Comparison of ENCODE assay signal across 8 mouse cellular contexts in genomic region chr4:133021181-133021671, GRCm38 (mm10). TPM values are rescaled to one million over a fixed set of nuclear protein-coding genes. Genes with fewer than 3 reads are reported as not detected.
DNase-seq lines count a peak whose midpoint lies in the region; ATAC-seq lines count a peak whose summit lies in the region.

No protein-coding gene starts in this region.

- no peaks in the 10 kb centered on the region for H3K9me3 ChIP-seq in liver, embryonic 11.5 days (ENCODE audit: control insufficient read depth, low read length)
- H3K9me3 ChIP-seq in liver, embryonic 12.5 days (replicated peaks) = no peaks in the 10 kb centered on the region
- H3K9me3 ChIP-seq in forebrain, embryonic 14.5 days (replicated peaks; ENCODE audit: control insufficient read depth, low read length) = no peaks in the 10 kb centered on the region

- no peak overlapping the region for H3K4me2 ChIP-seq in liver, embryonic 11.5 days
- H3K4me2 ChIP-seq in liver, embryonic 12.5 days = no peak overlapping the region
- H3K4me2 ChIP-seq in forebrain, embryonic 14.5 days (ENCODE audit: low read length) = peak overlapping the region; percentile 48

- WGBS in liver, embryonic 11.5 days = 48% methylated on average over 9 of the region's 9 CpGs
- WGBS in liver, embryonic 12.5 days (ENCODE audit: insufficient replicate concordance) = 40% methylated on average over 9 of the region's 9 CpGs
- 3% methylated on average over 9 of the region's 9 CpGs for WGBS in forebrain, embryonic 14.5 days

- no peak overlapping the region for H3K9ac ChIP-seq in liver, embryonic 11.5 days (ENCODE audit: low read depth, low read length)
- no peak overlapping the region for H3K9ac ChIP-seq in liver, embryonic 12.5 days
- peak overlapping the region; percentile 32; the same call in 1 of the 2 replicates for H3K9ac ChIP-seq in forebrain, embryonic 14.5 days (ENCODE audit: low read length)

- H3K27me3 ChIP-seq in liver, embryonic 11.5 days (replicated peaks; ENCODE audit: control insufficient read depth, insufficient read depth, low read length) = no peaks in the 10 kb centered on the region
- H3K27me3 ChIP-seq in liver, embryonic 12.5 days (replicated peaks) = no peaks in the 10 kb centered on the region
- H3K27me3 ChIP-seq in forebrain, embryonic 14.5 days (replicated peaks; ENCODE audit: control insufficient read depth, insufficient read depth, low read length) = no peaks in the 10 kb centered on the region

- H3K4me1 ChIP-seq in liver, embryonic 11.5 days (replicated peaks; ENCODE audit: control insufficient read depth, insufficient read depth, low read length) = peaks cover 92% of the 10 kb centered on the region
- H3K4me1 ChIP-seq in liver, embryonic 12.5 days = peaks cover 82% of the 10 kb centered on the region
- H3K4me1 ChIP-seq in forebrain, embryonic 14.5 days (ENCODE audit: control insufficient read depth, insufficient read depth, low read length) = peaks cover 76% of the 10 kb centered on the region

- DNase-seq in liver, embryonic 11.5 days (ENCODE audit: low spot score) = no peak
- peak; percentile 82 for DNase-seq in forebrain, embryonic 14.5 days (ENCODE audit: low spot score)
- DNase-seq in kidney, postnatal 14 days = peak; percentile 66
- DNase-seq in retina, embryonic 14.5 days (ENCODE audit: low spot score) = peak; percentile 64
- DNase-seq in testis, postnatal 10 days (ENCODE audit: low spot score) = no peak
- no peak for DNase-seq in thymus, postnatal 14 days
- DNase-seq in right cerebral cortex, adult 2 months (ENCODE audit: low spot score in 2 of 2) = no peak

- ATAC-seq in liver, embryonic 11.5 days (replicated peaks; ENCODE audit: low FRiP score) = no peak
- ATAC-seq in liver, embryonic 12.5 days = no peak
- ATAC-seq in forebrain, embryonic 14.5 days = 0 out of 2 replicates have a peak, but pooled peaks have one; percentile 8

- H3K4me3 ChIP-seq in liver, embryonic 11.5 days (ENCODE audit: low read depth, low read length) = no peak overlapping the region
- no peak overlapping the region for H3K4me3 ChIP-seq in liver, embryonic 12.5 days
- H3K4me3 ChIP-seq in forebrain, embryonic 14.5 days (ENCODE audit: low read depth, low read length) = no peak overlapping the region

- H3K36me3 ChIP-seq in liver, embryonic 11.5 days (ENCODE audit: control insufficient read depth, insufficient read depth, low read length) = no peaks in the 10 kb centered on the region
- 0 out of 2 replicates have a peak, but pooled peaks cover 4% of the 10 kb centered on the region for H3K36me3 ChIP-seq in liver, embryonic 12.5 days
- H3K36me3 ChIP-seq in forebrain, embryonic 14.5 days (ENCODE audit: control insufficient read depth, insufficient read depth, low read length) = 0 out of 2 replicates have a peak, but pooled peaks cover 3% of the 10 kb centered on the region

- H3K27ac ChIP-seq in liver, embryonic 11.5 days (ENCODE audit: low read depth, low read length) = 0 out of 2 replicates have a peak overlapping the region, but pooled peaks have one; percentile 23
- H3K27ac ChIP-seq in liver, embryonic 12.5 days = no peak overlapping the region
- peak overlapping the region; percentile 71 for H3K27ac ChIP-seq in forebrain, embryonic 14.5 days (ENCODE audit: low read depth, low read length)

RNA-seq across cellular contexts. Expression of gene Ahdc1, which starts 10.2 kb away (rescaled TPM):
- polyA plus RNA-seq in liver, embryonic 11.5 days (2014; fragmentation: Nextera tagmentation; extraction: Ambion mirVana) = 5.1 and 6.1 TPM in 2 replicates
- 2.9 and 3.2 TPM in 2 replicates for polyA plus RNA-seq in liver, embryonic 12.5 days (2016; fragmentation: Nextera tagmentation; extraction: Ambion mirVana)
- polyA plus RNA-seq in forebrain, embryonic 14.5 days (2014; fragmentation: Nextera tagmentation; extraction: Ambion mirVana) = 8.6 and 12.2 TPM in 2 replicates

RNA-seq across cellular contexts. Expression of gene Fgr, which starts 47.3 kb away (rescaled TPM):
- polyA plus RNA-seq in liver, embryonic 11.5 days (2014; fragmentation: Nextera tagmentation; extraction: Ambion mirVana) = 0.23 and 0.73 TPM in 2 replicates
- 0.60 and 0.73 TPM in 2 replicates for polyA plus RNA-seq in liver, embryonic 12.5 days (2016; fragmentation: Nextera tagmentation; extraction: Ambion mirVana)
- polyA plus RNA-seq in forebrain, embryonic 14.5 days (2014; fragmentation: Nextera tagmentation; extraction: Ambion mirVana) = 0.23 TPM in 1 of 2 replicates, not detected in the other

Comparison
In these comparisons a context has a peak if more than half of its experiments do, and no peak if none do; other contexts are left out.
1. DNase-seq: peak in forebrain, embryonic 14.5 days (single experiment), kidney, postnatal 14 days (single experiment) and retina, embryonic 14.5 days (single experiment); none in liver, embryonic 11.5 days (single experiment), testis, postnatal 10 days (single experiment), thymus, postnatal 14 days (single experiment) and right cerebral cortex, adult 2 months (0 of 2).